Mouse (Mus musculus): ENCODE measurements around the gene Eya4. TPM values are rescaled to one million over a fixed set of nuclear protein-coding genes. Genes with fewer than 3 reads are reported as not detected.

Eya4 gene
- polyA plus RNA-seq, 1 experiment from 2014 or later: 7.3 TPM

DNA sequence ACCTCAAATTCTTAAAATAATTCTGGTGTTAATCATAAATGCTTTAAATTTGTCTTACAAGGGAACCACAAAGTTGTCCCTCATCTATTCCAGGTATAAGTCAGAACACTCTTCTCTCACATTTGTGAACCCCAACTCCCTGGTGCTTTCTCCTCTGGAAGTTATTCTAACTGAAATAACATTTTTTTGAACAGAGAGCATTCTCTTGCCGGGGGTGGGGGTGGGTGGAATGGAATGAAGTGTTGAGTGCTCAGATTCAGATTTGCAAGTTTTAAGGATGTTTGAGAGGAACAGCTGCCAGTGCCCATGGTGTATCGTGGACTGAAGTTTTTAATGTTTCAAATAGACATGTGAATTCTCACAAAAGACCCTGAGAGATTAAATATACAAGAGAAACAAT lies 230.1 kb downstream of the Eya4 start:
- Histone ChIP-seq H3K36me3 (replicated peaks) (0 out of 2 replicates have a peak, but pooled peaks cover 5% of the 10 kb centered on the region), H3K9me3 (no peaks in the 10 kb centered on the region), H3K27ac (replicated peaks) (no peak overlapping the region), H3K27me3 (replicated peaks; ENCODE audit: low read depth, poor library complexity, severe bottlenecking) (no peaks in the 10 kb centered on the region), H3K4me1 (peaks cover 13% of the 10 kb centered on the region), H3K4me3 (no peak overlapping the region)
- 57% methylated on average over 2 of the region's 2 CpGs for WGBS
- DNase-seq (ENCODE audit: low spot score): no peak

- 29% methylated on average over 10 of the region's 10 CpGs for WGBS
- peak; percentile 82 for DNase-seq (ENCODE audit: low spot score)
- H3K27ac ChIP-seq (replicated peaks): no peak overlapping the region
Measured at GRCm38 (mm10) chr10:23116786-23117410, 233.7 kb downstream of the Eya4 start.

GRCm38 (mm10) chr10:23116063-23116462 lies 234.5 kb downstream of the Eya4 start:
- H3K9me3 ChIP-seq: no peaks in the 10 kb centered on the region
- peaks cover 13% of the 10 kb centered on the region for H3K4me1 ChIP-seq
- no peak overlapping the region for H3K27ac ChIP-seq (replicated peaks)
- H3K4me3 ChIP-seq: no peak overlapping the region
- 84% methylated on average over 8 of the region's 8 CpGs for WGBS
- H3K27me3 ChIP-seq (replicated peaks; ENCODE audit: low read depth, poor library complexity, severe bottlenecking): no peaks in the 10 kb centered on the region
- no peaks in the 10 kb centered on the region; the same call in 1 of the 2 replicates for H3K36me3 ChIP-seq (replicated peaks)
- DNase-seq (ENCODE audit: low spot score): no peak

More at GRCm38 (mm10) chr10:23116786-23117410, 233.7 kb downstream of the Eya4 start:
- Histone ChIP-seq H3K9me3 (no peaks in the 10 kb centered on the region), H3K4me3 (no peak overlapping the region), H3K4me1 (peaks cover 13% of the 10 kb centered on the region), H3K36me3 (replicated peaks) (no peaks in the 10 kb centered on the region; the same call in 1 of the 2 replicates), H3K27me3 (replicated peaks; ENCODE audit: low read depth, poor library complexity, severe bottlenecking) (no peaks in the 10 kb centered on the region)

GRCm38 (mm10) chr10:23115321-23115720 lies 235.3 kb downstream of the Eya4 start:
- 81% methylated on average over 3 of the region's 3 CpGs for WGBS
- no peaks in the 10 kb centered on the region for H3K27me3 ChIP-seq (replicated peaks; ENCODE audit: low read depth, poor library complexity, severe bottlenecking)
- DNase-seq (ENCODE audit: low spot score): no peak
- H3K27ac ChIP-seq (replicated peaks): no peak overlapping the region
- no peak overlapping the region for H3K4me3 ChIP-seq
- peaks cover 2% of the 10 kb centered on the region; the same call in 1 of the 2 replicates for H3K36me3 ChIP-seq (replicated peaks)
- H3K4me1 ChIP-seq: peaks cover 13% of the 10 kb centered on the region
- no peaks in the 10 kb centered on the region for H3K9me3 ChIP-seq

- Histone ChIP-seq H3K9me3 (no peaks in the 10 kb centered on the region), H3K27me3 (replicated peaks; ENCODE audit: low read depth, poor library complexity, severe bottlenecking) (no peaks in the 10 kb centered on the region), H3K27ac (replicated peaks) (no peak overlapping the region), H3K36me3 (replicated peaks) (0 out of 2 replicates have a peak, but pooled peaks cover 6% of the 10 kb centered on the region), H3K4me1 (no peaks in the 10 kb centered on the region), H3K4me3 (no peak overlapping the region)
- WGBS: 76% methylated on average over 4 of the region's 4 CpGs
- no peak for DNase-seq (ENCODE audit: low spot score)
Measured at GRCm38 (mm10) chr10:23108122-23108521, 242.5 kb downstream of the Eya4 start.

DNA sequence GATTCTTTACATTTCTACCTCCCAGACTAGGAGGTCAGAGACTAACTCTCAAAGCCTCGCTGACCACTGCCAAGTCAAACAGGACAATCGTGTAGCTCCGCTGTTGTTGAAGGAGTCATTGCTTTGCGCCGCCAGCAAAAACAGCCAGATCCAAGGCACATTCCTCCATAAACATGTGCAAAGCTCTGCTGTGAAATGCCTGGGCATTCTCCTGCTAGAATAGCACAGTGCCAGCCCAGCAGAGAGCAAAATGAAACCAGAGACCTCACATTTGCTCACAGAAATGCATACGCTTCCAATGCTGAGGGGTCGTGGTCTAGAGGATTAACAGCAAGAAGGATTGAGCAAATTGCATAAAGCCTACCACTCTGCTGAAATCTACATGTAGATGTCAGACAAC lies 258.1 kb downstream of the Eya4 start:
- WGBS: 88% methylated on average over 7 of the region's 7 CpGs

GRCm38 (mm10) chr10:23091552-23091951 lies 259.0 kb downstream of the Eya4 start:
- H3K4me1 ChIP-seq: peaks cover 17% of the 10 kb centered on the region
- no peaks in the 10 kb centered on the region for H3K36me3 ChIP-seq (replicated peaks)
- no peaks in the 10 kb centered on the region for H3K9me3 ChIP-seq
- no peaks in the 10 kb centered on the region for H3K27me3 ChIP-seq (replicated peaks; ENCODE audit: low read depth, poor library complexity, severe bottlenecking)
- H3K27ac ChIP-seq (replicated peaks): no peak overlapping the region
- H3K4me3 ChIP-seq: no peak overlapping the region
- DNase-seq (ENCODE audit: low spot score): no peak
- WGBS: 52% methylated on average over 3 of the region's 3 CpGs

More for the DNA sequence above, 258.1 kb downstream of the Eya4 start:
- peaks cover 17% of the 10 kb centered on the region for H3K4me1 ChIP-seq
- H3K27ac ChIP-seq (replicated peaks): no peak overlapping the region
- H3K27me3 ChIP-seq (replicated peaks; ENCODE audit: low read depth, poor library complexity, severe bottlenecking): no peaks in the 10 kb centered on the region
- no peaks in the 10 kb centered on the region for H3K36me3 ChIP-seq (replicated peaks)
- no peaks in the 10 kb centered on the region for H3K9me3 ChIP-seq
- DNase-seq (ENCODE audit: low spot score): no peak
- H3K4me3 ChIP-seq: no peak overlapping the region

DNA sequence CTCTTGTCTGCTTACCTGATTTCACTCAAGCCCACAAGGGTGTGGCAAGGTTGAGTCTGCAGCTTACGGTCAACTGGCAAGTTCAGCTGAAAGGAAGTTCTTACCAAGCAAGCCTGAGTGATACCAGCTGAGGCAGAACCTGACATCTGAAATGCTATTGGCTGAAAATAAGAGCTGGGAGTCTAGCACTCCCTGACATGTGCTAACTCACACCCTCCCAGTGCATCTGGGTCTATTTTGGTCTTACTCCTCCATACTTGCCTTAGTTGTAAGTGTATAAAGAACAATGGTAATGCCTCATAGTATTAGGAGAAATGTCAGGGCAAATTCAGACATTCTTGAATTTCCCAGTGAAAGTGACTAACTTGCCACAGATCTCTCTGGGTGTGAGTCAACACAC lies 260.3 kb downstream of the Eya4 start:
- no peaks in the 10 kb centered on the region for H3K27me3 ChIP-seq (replicated peaks; ENCODE audit: low read depth, poor library complexity, severe bottlenecking)
- DNase-seq (ENCODE audit: low spot score): no peak
- peaks cover 17% of the 10 kb centered on the region for H3K4me1 ChIP-seq
- H3K27ac ChIP-seq (replicated peaks): no peak overlapping the region
- no peaks in the 10 kb centered on the region for H3K9me3 ChIP-seq
- H3K36me3 ChIP-seq (replicated peaks): no peaks in the 10 kb centered on the region
- no peak overlapping the region for H3K4me3 ChIP-seq
- WGBS: 79% methylated on average over 1 of the region's 1 CpGs

DNA sequence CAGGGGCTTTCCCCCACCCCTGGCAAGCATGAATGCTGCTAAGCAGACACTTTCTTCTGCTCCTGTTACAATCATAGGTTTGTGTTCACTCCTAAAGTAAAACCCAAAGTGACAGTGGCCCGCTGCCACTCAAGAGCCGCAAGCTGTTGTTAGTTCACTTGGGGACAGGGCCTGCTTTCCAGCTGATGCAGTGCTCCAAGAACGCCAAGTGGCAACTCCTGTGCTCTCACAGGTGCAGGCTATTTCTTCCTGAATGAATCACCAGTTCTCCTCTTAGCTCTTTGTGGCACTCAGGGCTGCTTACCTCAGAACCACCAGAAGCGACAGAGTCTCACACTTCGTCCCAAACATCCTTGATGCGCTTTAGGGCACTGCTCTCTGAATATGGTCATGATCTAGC lies 261.3 kb downstream of the Eya4 start:
- no peak overlapping the region for H3K4me3 ChIP-seq
- H3K4me1 ChIP-seq: peaks cover 17% of the 10 kb centered on the region
- H3K9me3 ChIP-seq: no peaks in the 10 kb centered on the region
- H3K27ac ChIP-seq (replicated peaks): no peak overlapping the region
- DNase-seq (ENCODE audit: low spot score): no peak
- 88% methylated on average over 6 of the region's 6 CpGs for WGBS
- H3K27me3 ChIP-seq (replicated peaks; ENCODE audit: low read depth, poor library complexity, severe bottlenecking): no peaks in the 10 kb centered on the region
- H3K36me3 ChIP-seq (replicated peaks): no peaks in the 10 kb centered on the region

- Histone ChIP-seq H3K36me3 (replicated peaks) (no peaks in the 10 kb centered on the region), H3K4me3 (no peak overlapping the region), H3K27ac (replicated peaks) (no peak overlapping the region), H3K9me3 (no peaks in the 10 kb centered on the region), H3K27me3 (replicated peaks; ENCODE audit: low read depth, poor library complexity, severe bottlenecking) (no peaks in the 10 kb centered on the region), H3K4me1 (peaks cover 17% of the 10 kb centered on the region)
- no peak for DNase-seq (ENCODE audit: low spot score)
- 62% methylated on average over 3 of the region's 3 CpGs for WGBS
Measured at GRCm38 (mm10) chr10:23088764-23089163, 261.8 kb downstream of the Eya4 start.

DNA sequence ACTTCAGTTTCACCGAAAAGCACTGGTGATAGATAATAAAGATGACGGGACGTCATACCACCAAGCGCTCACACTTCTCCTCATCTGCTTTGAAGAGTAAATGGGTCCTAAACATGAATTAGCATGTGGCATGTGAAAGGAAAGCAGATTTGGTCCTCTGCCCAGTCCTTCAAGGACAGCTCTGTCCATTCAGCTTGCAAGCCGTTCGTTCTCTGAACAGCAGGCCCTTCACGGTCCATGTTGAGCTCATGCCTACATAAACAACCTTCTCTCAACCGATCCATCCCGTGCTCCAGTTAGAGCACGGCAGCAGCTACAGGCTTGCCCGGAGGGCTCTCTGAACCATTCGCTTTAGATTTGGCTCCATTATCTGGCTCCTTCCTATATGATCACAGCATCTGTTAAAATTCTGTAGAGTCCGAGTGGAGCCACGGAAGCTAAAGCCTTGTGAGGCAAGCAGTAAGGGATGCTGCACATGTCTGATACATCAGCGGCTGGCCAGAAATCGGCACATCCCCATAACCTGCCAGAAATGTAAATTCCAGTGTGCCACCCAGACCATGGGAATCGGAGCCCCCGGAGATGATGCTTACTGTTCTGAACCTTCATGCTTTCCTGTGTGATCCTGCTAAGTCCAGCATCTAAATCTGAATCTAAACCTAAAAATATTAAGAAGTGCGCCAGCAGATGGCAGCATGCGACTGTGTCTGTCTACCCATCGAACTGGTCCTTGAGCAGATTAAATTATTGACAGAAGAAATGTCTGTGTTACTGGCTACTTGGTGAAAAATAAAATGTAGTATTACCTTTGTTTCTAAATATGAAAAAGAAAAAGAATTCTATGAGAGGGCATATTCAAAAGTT lies 264.0 kb downstream of the Eya4 start:
- H3K27ac ChIP-seq (replicated peaks): no peak overlapping the region
- 77% methylated on average over 21 of the region's 21 CpGs for WGBS
- no peak overlapping the region for H3K4me3 ChIP-seq
- H3K4me1 ChIP-seq: peaks cover 17% of the 10 kb centered on the region
- H3K9me3 ChIP-seq: no peaks in the 10 kb centered on the region
- H3K27me3 ChIP-seq (replicated peaks; ENCODE audit: low read depth, poor library complexity, severe bottlenecking): no peaks in the 10 kb centered on the region
- peak; percentile 71 for DNase-seq (ENCODE audit: low spot score)
- no peaks in the 10 kb centered on the region for H3K36me3 ChIP-seq (replicated peaks)

- H3K4me1 ChIP-seq: no peaks in the 10 kb centered on the region
- WGBS: 26% methylated on average over 4 of the region's 4 CpGs
- H3K27ac ChIP-seq (replicated peaks): no peak overlapping the region
- H3K4me3 ChIP-seq: no peak overlapping the region
- no peak for DNase-seq (ENCODE audit: low spot score)
- H3K9me3 ChIP-seq: no peaks in the 10 kb centered on the region
- no peaks in the 10 kb centered on the region for H3K27me3 ChIP-seq (replicated peaks; ENCODE audit: low read depth, poor library complexity, severe bottlenecking)
- no peaks in the 10 kb centered on the region for H3K36me3 ChIP-seq (replicated peaks)
Measured at GRCm38 (mm10) chr10:23081548-23081828, 269.1 kb downstream of the Eya4 start.

All from embryonic facial prominence, embryonic 10.5 days (tissue).